Mouse (Mus musculus): ENCODE data around the gene Gpn3. TPM values are rescaled to one million over a fixed set of nuclear protein-coding genes. Genes with fewer than 3 reads are reported as not detected.

Gpn3 gene
- polyA plus RNA-seq, 1 experiment from 2014 or later: 42.7 TPM

DNA sequence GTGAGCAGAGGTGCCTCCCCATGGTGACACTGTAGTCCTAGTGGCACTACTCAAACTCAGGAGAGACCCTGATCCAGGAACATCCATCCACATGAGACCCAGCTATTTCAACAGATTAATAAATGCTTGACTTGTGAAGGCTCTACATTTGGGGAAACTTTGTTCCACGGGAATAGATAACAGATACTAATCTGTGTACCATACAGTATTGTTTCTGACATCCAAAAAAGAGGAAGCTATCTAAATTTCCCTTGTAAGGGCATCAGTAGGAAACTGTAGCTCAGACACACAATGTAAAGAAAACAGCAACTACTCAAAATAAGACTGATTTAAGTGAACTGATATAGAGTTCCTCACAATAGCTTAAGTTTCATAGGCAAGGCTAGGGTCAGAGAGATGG is 28.8 kb upstream of the Gpn3 start:
- Histone ChIP-seq H3K27me3 (ENCODE audit: control insufficient read depth, insufficient read depth, low read depth, low read length) (no peaks in the 10 kb centered on the region), H3K4me2 (ENCODE audit: low read length) (no peak overlapping the region), H3K9ac (ENCODE audit: low read depth, low read length) (no peak overlapping the region), H3K27ac (ENCODE audit: low read length) (no peak overlapping the region), H3K4me1 (ENCODE audit: control insufficient read depth, insufficient read depth, low read length) (no peaks in the 10 kb centered on the region), H3K36me3 (ENCODE audit: control insufficient read depth, insufficient read depth, low read length) (peaks cover 3% of the 10 kb centered on the region; the same call in 1 of the 2 replicates), H3K4me3 (ENCODE audit: low read depth, low read length) (no peak overlapping the region), H3K9me3 (replicated peaks; ENCODE audit: control insufficient read depth, low read length, poor library complexity, severe bottlenecking) (no peaks in the 10 kb centered on the region)
- ATAC-seq: no peak
- 83% methylated on average over 1 of the region's 1 CpGs for WGBS

DNA sequence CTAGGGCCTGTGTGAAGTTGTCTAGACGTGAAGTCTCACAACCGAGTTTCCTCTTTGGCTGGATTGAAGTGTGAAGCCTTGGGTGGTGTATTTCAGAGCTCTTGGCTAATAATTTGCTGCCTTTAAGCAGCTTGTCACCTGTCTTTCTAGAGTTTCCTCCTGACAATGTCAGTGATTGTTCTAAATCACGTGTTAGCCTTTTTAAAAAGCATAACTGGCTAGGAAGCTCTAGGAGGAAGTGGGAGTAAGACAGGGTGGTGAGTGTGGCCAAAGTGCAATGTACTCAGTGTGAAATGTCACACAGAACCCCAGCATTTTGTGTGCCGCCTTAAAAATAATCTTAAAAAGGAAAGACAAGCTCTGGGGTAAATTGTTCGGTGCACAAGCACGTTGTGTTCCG is 27.9 kb upstream of the Gpn3 start:
- ATAC-seq: no peak
- Histone ChIP-seq H3K27ac (ENCODE audit: low read length) (no peak overlapping the region), H3K27me3 (ENCODE audit: control insufficient read depth, insufficient read depth, low read depth, low read length) (no peaks in the 10 kb centered on the region), H3K4me1 (ENCODE audit: control insufficient read depth, insufficient read depth, low read length) (no peaks in the 10 kb centered on the region), H3K9ac (ENCODE audit: low read depth, low read length) (no peak overlapping the region), H3K4me3 (ENCODE audit: low read depth, low read length) (no peak overlapping the region), H3K36me3 (ENCODE audit: control insufficient read depth, insufficient read depth, low read length) (peaks cover under 1% of the 10 kb centered on the region; the same call in 1 of the 2 replicates), H3K4me2 (ENCODE audit: low read length) (no peak overlapping the region), H3K9me3 (replicated peaks; ENCODE audit: control insufficient read depth, low read length, poor library complexity, severe bottlenecking) (no peaks in the 10 kb centered on the region)
- 54% methylated on average over 7 of the region's 7 CpGs for WGBS

DNA sequence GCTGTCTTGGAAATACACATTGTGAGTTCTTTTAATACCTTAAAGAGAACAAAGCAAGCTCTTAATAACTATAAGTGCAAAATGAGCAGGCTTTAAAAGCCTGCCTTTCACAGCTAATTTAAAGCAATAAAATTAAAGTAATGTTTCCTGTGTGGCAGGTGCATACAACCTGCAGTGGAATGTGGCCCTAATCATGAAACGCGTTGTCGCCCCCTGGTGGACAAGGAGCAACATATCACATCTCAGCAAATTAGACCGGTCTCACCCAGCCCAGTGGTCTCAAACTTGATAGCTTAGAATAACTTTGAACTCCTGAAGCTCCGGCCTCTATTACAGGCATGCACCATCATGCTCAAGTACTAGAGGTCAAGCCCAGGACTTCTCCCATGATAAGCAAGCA is 27.4 kb upstream of the Gpn3 start:
- no peak for ATAC-seq
- Histone ChIP-seq H3K4me2 (ENCODE audit: low read length) (no peak overlapping the region), H3K4me1 (ENCODE audit: control insufficient read depth, insufficient read depth, low read length) (no peaks in the 10 kb centered on the region), H3K4me3 (ENCODE audit: low read depth, low read length) (no peak overlapping the region), H3K36me3 (ENCODE audit: control insufficient read depth, insufficient read depth, low read length) (no peaks in the 10 kb centered on the region), H3K9ac (ENCODE audit: low read depth, low read length) (no peak overlapping the region), H3K27ac (ENCODE audit: low read length) (no peak overlapping the region), H3K27me3 (ENCODE audit: control insufficient read depth, insufficient read depth, low read depth, low read length) (no peaks in the 10 kb centered on the region), H3K9me3 (replicated peaks; ENCODE audit: control insufficient read depth, low read length, poor library complexity, severe bottlenecking) (no peaks in the 10 kb centered on the region)
- 10% methylated on average over 5 of the region's 5 CpGs for WGBS

- no peak for ATAC-seq
- 81% methylated on average over 4 of the region's 4 CpGs for WGBS
- no peaks in the 10 kb centered on the region for H3K4me1 ChIP-seq (ENCODE audit: control insufficient read depth, insufficient read depth, low read length)
- H3K4me2 ChIP-seq (ENCODE audit: low read length): no peak overlapping the region
- no peak overlapping the region for H3K27ac ChIP-seq (ENCODE audit: low read length)
- H3K36me3 ChIP-seq (ENCODE audit: control insufficient read depth, insufficient read depth, low read length): no peaks in the 10 kb centered on the region
- no peak overlapping the region for H3K9ac ChIP-seq (ENCODE audit: low read depth, low read length)
- no peak overlapping the region for H3K4me3 ChIP-seq (ENCODE audit: low read depth, low read length)
- H3K27me3 ChIP-seq (ENCODE audit: control insufficient read depth, insufficient read depth, low read depth, low read length): no peaks in the 10 kb centered on the region
- H3K9me3 ChIP-seq (replicated peaks; ENCODE audit: control insufficient read depth, low read length, poor library complexity, severe bottlenecking): no peaks in the 10 kb centered on the region
Observed at GRCm38 (mm10) chr5:122345777-122346176, 25.9 kb upstream of the Gpn3 start.

DNA sequence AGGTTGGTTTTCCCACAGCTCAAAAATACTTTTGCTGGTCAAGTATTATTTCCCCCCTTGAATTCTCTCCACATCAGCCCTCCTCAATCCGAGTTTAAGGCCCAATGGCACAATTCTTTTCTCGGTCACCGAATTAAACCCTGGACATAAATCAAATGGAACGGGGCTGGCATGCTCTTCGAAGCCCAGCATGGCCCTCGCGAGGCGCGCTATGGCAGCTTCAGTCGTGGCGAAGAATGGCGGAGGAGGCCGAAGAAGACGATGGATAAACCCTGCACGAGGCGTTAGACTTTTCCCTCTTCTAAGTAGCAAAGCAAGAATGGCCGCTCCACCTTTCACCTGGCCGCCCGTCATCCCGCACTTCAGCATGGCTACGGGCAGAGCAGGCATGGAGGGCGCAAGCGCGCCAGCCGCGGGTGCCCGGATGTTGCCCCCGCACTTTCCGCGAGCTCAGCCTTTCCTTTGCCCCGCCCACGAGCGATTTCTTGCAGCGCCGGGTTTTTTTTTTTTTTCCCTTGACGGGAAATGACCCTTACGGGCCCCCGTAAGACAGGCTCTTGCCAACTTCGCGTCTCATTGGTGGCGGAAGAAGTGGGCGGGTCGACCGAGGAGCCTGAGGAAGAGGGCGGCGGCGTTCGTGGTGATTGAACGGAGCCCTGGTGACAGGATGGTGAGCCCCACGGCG is 17.7 kb upstream of the Gpn3 start, which contains the start of the genes Rad9b and Vps29:
Rad9b (minus strand) TSS at position 427 of the 685 bp plus-strand sequence.
Vps29 (plus strand) TSS at position 563 of the 685 bp plus-strand sequence.
- Histone ChIP-seq H3K27ac (ENCODE audit: low read length) (peak within 1 kb of the TSS; percentile 93), H3K27me3 (ENCODE audit: control insufficient read depth, insufficient read depth, low read depth, low read length) (no peaks in the 10 kb centered on the region), H3K9ac (ENCODE audit: low read depth, low read length) (peak within 1 kb of the TSS; percentile 81), H3K9me3 (replicated peaks; ENCODE audit: control insufficient read depth, low read length, poor library complexity, severe bottlenecking) (no peaks in the 10 kb centered on the region), H3K4me2 (ENCODE audit: low read length) (peak within 1 kb of the TSS; percentile 87), H3K4me1 (ENCODE audit: control insufficient read depth, insufficient read depth, low read length) (peaks cover 12% of the 10 kb centered on the region), H3K4me3 (ENCODE audit: low read depth, low read length) (peak within 1 kb of the TSS; percentile 92), H3K36me3 (ENCODE audit: control insufficient read depth, insufficient read depth, low read length) (no peaks in the 10 kb centered on the region)
- ATAC-seq: peak; percentile 93
- 2% methylated on average over 51 of the region's 51 CpGs for WGBS

DNA sequence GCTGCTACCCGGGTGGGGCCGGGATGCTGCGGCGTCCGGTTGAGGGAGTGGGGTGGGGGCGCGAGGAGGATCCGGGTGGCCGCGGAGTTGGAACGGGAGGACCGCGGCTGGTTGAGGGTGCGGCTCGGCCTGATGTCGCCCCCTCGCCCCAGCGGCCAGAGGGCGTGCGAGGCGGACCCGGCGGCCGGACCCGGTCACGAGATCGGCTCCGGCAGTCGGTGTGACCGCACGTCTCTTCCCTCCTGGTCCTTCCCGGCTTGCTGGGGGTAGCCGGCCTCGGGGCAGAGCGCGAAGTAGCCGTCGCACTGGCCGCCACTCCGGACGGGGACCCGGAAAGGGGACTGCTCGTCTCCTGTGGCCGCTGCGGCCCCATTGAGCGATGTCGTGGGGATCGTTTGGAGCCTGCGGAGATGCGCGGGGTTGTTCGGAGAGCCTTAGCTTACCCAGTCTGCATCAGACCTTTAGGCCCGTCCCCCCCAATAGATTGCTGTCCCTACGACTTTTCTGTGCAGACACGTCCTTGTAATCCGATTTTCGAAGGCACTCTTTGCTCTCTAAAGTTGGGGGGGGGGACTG is 17.1 kb upstream of the Gpn3 start:
- H3K36me3 ChIP-seq (ENCODE audit: control insufficient read depth, insufficient read depth, low read length): no peaks in the 10 kb centered on the region
- under 1% methylated on average over 54 of the region's 57 CpGs for WGBS
- ATAC-seq: no peak; the same call in 1 of the 2 replicates
- no peaks in the 10 kb centered on the region for H3K27me3 ChIP-seq (ENCODE audit: control insufficient read depth, insufficient read depth, low read depth, low read length)
- peak overlapping the region; percentile 92 for H3K4me3 ChIP-seq (ENCODE audit: low read depth, low read length)
- peak overlapping the region; percentile 73 for H3K9ac ChIP-seq (ENCODE audit: low read depth, low read length)
- peak overlapping the region; percentile 73 for H3K4me2 ChIP-seq (ENCODE audit: low read length)
- peak overlapping the region; percentile 82 for H3K27ac ChIP-seq (ENCODE audit: low read length)
- H3K4me1 ChIP-seq (ENCODE audit: control insufficient read depth, insufficient read depth, low read length): peaks cover 12% of the 10 kb centered on the region
- no peaks in the 10 kb centered on the region for H3K9me3 ChIP-seq (replicated peaks; ENCODE audit: control insufficient read depth, low read length, poor library complexity, severe bottlenecking)

GRCm38 (mm10) chr5:122372192-122372769 is 605 bp downstream of the Gpn3 start, which contains the start of gene Fam216a:
Gene Fam216a, minus strand, starts transcription at chr5:122372364.
- H3K9me3 ChIP-seq (replicated peaks; ENCODE audit: control insufficient read depth, low read length, poor library complexity, severe bottlenecking): no peaks in the 10 kb centered on the region
- H3K4me1 ChIP-seq (ENCODE audit: control insufficient read depth, insufficient read depth, low read length): peaks cover 17% of the 10 kb centered on the region
- WGBS: under 1% methylated on average over 53 of the region's 53 CpGs
- 0 out of 2 replicates have a peak, but pooled peaks cover 4% of the 10 kb centered on the region for H3K36me3 ChIP-seq (ENCODE audit: control insufficient read depth, insufficient read depth, low read length)
- peak within 1 kb of the TSS; percentile 97 for H3K27ac ChIP-seq (ENCODE audit: low read length)
- H3K4me2 ChIP-seq (ENCODE audit: low read length): peak within 1 kb of the TSS; percentile 76
- ATAC-seq: peak; percentile 94
- H3K27me3 ChIP-seq (ENCODE audit: control insufficient read depth, insufficient read depth, low read depth, low read length): no peaks in the 10 kb centered on the region
- H3K9ac ChIP-seq (ENCODE audit: low read depth, low read length): peak within 1 kb of the TSS; percentile 88
- H3K4me3 ChIP-seq (ENCODE audit: low read depth, low read length): peak within 1 kb of the TSS; percentile 87

DNA sequence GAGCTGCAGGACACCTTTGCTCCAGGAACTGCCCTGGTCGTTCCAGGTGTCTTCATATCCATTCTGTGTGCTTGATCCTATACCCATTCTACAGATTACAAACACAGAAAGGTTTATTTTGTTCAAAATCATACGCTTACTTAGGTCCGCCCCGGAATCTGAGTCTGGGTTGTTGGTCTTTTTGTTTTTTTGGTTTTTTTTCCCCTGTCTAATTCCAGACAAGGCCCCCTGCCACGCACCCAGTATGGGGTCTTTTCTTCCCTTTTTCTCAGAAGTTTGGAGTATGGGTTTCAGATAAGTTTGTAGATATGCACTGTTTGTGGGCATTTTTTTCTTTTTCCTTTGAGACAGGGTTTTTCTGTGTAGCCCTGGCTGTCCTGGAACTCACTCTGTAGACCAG is 1.2 kb downstream of the Gpn3 start:
- Histone ChIP-seq H3K4me2 (ENCODE audit: low read length) (peak overlapping the region; percentile 76), H3K9ac (ENCODE audit: low read depth, low read length) (peak overlapping the region; percentile 65), H3K4me1 (ENCODE audit: control insufficient read depth, insufficient read depth, low read length) (peaks cover 17% of the 10 kb centered on the region), H3K36me3 (ENCODE audit: control insufficient read depth, insufficient read depth, low read length) (0 out of 2 replicates have a peak, but pooled peaks cover under 1% of the 10 kb centered on the region), H3K4me3 (ENCODE audit: low read depth, low read length) (peak overlapping the region; percentile 87), H3K27ac (ENCODE audit: low read length) (peak overlapping the region; percentile 97), H3K27me3 (ENCODE audit: control insufficient read depth, insufficient read depth, low read depth, low read length) (no peaks in the 10 kb centered on the region), H3K9me3 (replicated peaks; ENCODE audit: control insufficient read depth, low read length, poor library complexity, severe bottlenecking) (no peaks in the 10 kb centered on the region)
- WGBS: 7% methylated on average over 5 of the region's 5 CpGs
- 0 out of 2 replicates have a peak, but pooled peaks have one; percentile 3 for ATAC-seq

Measured in midbrain, embryonic 16.5 days (tissue).